Mouse (Mus musculus) hindbrain, embryonic 14.5 days (tissue): Measurements from ENCODE around the gene Spata22. TPM values are rescaled to one million over a fixed set of nuclear protein-coding genes. Genes with fewer than 3 reads are reported as not detected.
"Not testable (repeated sequence)": the region's sequence is repeated elsewhere in the genome, so short reads cannot be mapped to it uniquely, and the experiment has no call there.

ENCODE experiments used
- ATAC-seq: fragments of 200-750 bp; cut with Nextera tagmentation; 2 replicates; pipeline ENCODE4 v1.8.0; 2017; ENCODE audit warnings: moderate number of reproducible peaks, mild to moderate bottlenecking, moderate TSS enrichment, moderate library complexity; ENCODE audit not compliant: low FRiP score
- DNase-seq: peaks from one replicate; pipeline ENCODE4 v3.0.0-alpha.2; 2015; ENCODE audit warnings: low spot score
- H3K27ac ChIP-seq: fragments of 300-500 bp; sonication (generic); 2 replicates; pipeline ENCODE4 v1.5.1; 2014; ENCODE audit warnings: mild to moderate bottlenecking, moderate library complexity
- H3K27me3 ChIP-seq: fragments of 300-500 bp; sonication (generic); 2 replicates; pipeline ENCODE4 v1.6.1; 2014; ENCODE audit warnings: mild to moderate bottlenecking, low read length, mixed read lengths; ENCODE audit not compliant: control insufficient read depth, insufficient read depth
- H3K36me3 ChIP-seq: fragments of 300-500 bp; sonication (generic); replicated peaks from 2 replicates; pipeline ENCODE4 v1.6.1; 2014; ENCODE audit not compliant: control insufficient read depth, insufficient read depth
- H3K4me1 ChIP-seq: fragments of 300-500 bp; sonication (generic); replicated peaks from 2 replicates; pipeline ENCODE4 v1.6.1; 2014; ENCODE audit warnings: antibody characterized with exemption, low read length, mixed read lengths; ENCODE audit not compliant: control insufficient read depth, insufficient read depth
- H3K4me2 ChIP-seq: fragments of 300-500 bp; sonication (generic); replicated peaks from 2 replicates; pipeline ENCODE4 v1.6.1; 2014; ENCODE audit warnings: mild to moderate bottlenecking, moderate library complexity
- H3K4me3 ChIP-seq: fragments of 300-500 bp; sonication (generic); replicated peaks from 2 replicates; pipeline ENCODE4 v1.5.1; 2014; ENCODE audit warnings: mild to moderate bottlenecking, low read length
- H3K9ac ChIP-seq: fragments of 300-500 bp; sonication (generic); 2 replicates; pipeline ENCODE4 v1.6.1; 2014
- H3K9me3 ChIP-seq: fragments of 300-500 bp; sonication (generic); 2 replicates; pipeline ENCODE4 v1.6.1; 2016; ENCODE audit warnings: low read length; ENCODE audit not compliant: control insufficient read depth
- whole genome bisulfite sequencing: fragments of 180-500 bp; shearing (Covaris S2); extraction: QIAGEN DNeasy Blood & Tissue Kit; methylation state at CpG from one replicate; pipeline ENCODE4 v1.1.7; 2014; 5-methylcytosine and 5-hydroxymethylcytosine counted together
- polyA plus RNA-seq: library from polyadenylated mRNA; unstranded; fragments of >200 nt; fragmentation: Nextera tagmentation; extraction: Ambion mirVana; gene quantifications from 2 replicates; pipeline ENCODE4 v1.2.1, GENCODE M21; 2014

Spata22 gene
- polyA plus RNA-seq, 1 experiment from 2014 or later: not detected

- not testable (repeated sequence) for H3K4me3 ChIP-seq, H3K4me2 ChIP-seq, H3K9ac ChIP-seq, H3K27ac ChIP-seq, H3K9me3 ChIP-seq, H3K27me3 ChIP-seq, H3K4me1 ChIP-seq, ATAC-seq, H3K36me3 ChIP-seq, DNase-seq
- 95% methylated on average over 13 of the region's 13 CpGs for WGBS
These were observed 8.5 kb upstream of the Spata22 start for GRCm38 (mm10) chr11:73321064-73321463.

GRCm38 (mm10) chr11:73323906-73324830, 5.4 kb upstream of the Spata22 start:
- Histone ChIP-seq H3K9me3 (no peaks in the 10 kb centered on the region), H3K4me3 (no peak overlapping the region)

GRCm38 (mm10) chr11:73326485-73326886, 3.1 kb upstream of the Spata22 start:
- H3K4me3 ChIP-seq: no peak overlapping the region
- no peak for ATAC-seq
- H3K36me3 ChIP-seq: no peaks in the 10 kb centered on the region
- H3K4me2 ChIP-seq: no peak overlapping the region
- WGBS: 58% methylated on average over 12 of the region's 12 CpGs
- H3K4me1 ChIP-seq: no peaks in the 10 kb centered on the region
- no peak overlapping the region; the same call in 1 of the 2 replicates for H3K27ac ChIP-seq
- H3K9ac ChIP-seq: no peak overlapping the region
- 0 out of 2 replicates have a peak, but pooled peaks cover 3% of the 10 kb centered on the region for H3K9me3 ChIP-seq
- no peak for DNase-seq
- H3K27me3 ChIP-seq: no peaks in the 10 kb centered on the region

More at GRCm38 (mm10) chr11:73323906-73324830, 5.4 kb upstream of the Spata22 start:
- DNase-seq (no peak), ATAC-seq (no peak)
- 76% methylated on average over 9 of the region's 9 CpGs for WGBS
- no peak overlapping the region for H3K27ac ChIP-seq
- H3K4me2 ChIP-seq: no peak overlapping the region
- H3K36me3 ChIP-seq: no peaks in the 10 kb centered on the region
- H3K27me3 ChIP-seq: no peaks in the 10 kb centered on the region
- H3K4me1 ChIP-seq: no peaks in the 10 kb centered on the region
- no peak overlapping the region for H3K9ac ChIP-seq

- Histone ChIP-seq H3K4me2 (no peak overlapping the region), H3K27ac (no peak overlapping the region), H3K4me3 (no peak overlapping the region), H3K36me3 (no peaks in the 10 kb centered on the region), H3K9me3 (0 out of 2 replicates have a peak, but pooled peaks cover 3% of the 10 kb centered on the region), H3K27me3 (no peaks in the 10 kb centered on the region), H3K4me1 (no peaks in the 10 kb centered on the region), H3K9ac (no peak overlapping the region)
- DNase-seq (no peak), ATAC-seq (no peak)
- WGBS: 75% methylated on average over 4 of the region's 4 CpGs
These were observed 2.2 kb upstream of the Spata22 start for GRCm38 (mm10) chr11:73327361-73327760.

- Histone ChIP-seq H3K27me3 (no peaks in the 10 kb centered on the region), H3K4me1 (no peaks in the 10 kb centered on the region), H3K9me3 (0 out of 2 replicates have a peak, but pooled peaks cover 3% of the 10 kb centered on the region), H3K4me2 (no peak overlapping the region), H3K36me3 (no peaks in the 10 kb centered on the region), H3K9ac (no peak overlapping the region), H3K27ac (no peak overlapping the region), H3K4me3 (no peak overlapping the region)
- ATAC-seq: no peak
- DNase-seq: no peak
- WGBS: 62% methylated on average over 2 of the region's 2 CpGs
These were observed 3.8 kb downstream of the Spata22 start for GRCm38 (mm10) chr11:73333357-73333756.

- Histone ChIP-seq H3K36me3 (no peaks in the 10 kb centered on the region), H3K4me2 (no peak overlapping the region), H3K4me3 (no peak overlapping the region), H3K27me3 (no peaks in the 10 kb centered on the region), H3K9me3 (no peaks in the 10 kb centered on the region), H3K9ac (no peak overlapping the region), H3K27ac (no peak overlapping the region), H3K4me1 (no peaks in the 10 kb centered on the region)
- DNase-seq (no peak), ATAC-seq (no peak)
- 85% methylated on average over 4 of the region's 4 CpGs for WGBS
These were observed 7.4 kb downstream of the Spata22 start for GRCm38 (mm10) chr11:73336919-73337318.

- no peak for DNase-seq
- H3K4me3 ChIP-seq: no peak within 1 kb of the TSS
- 56% methylated on average over 3 of the region's 3 CpGs for WGBS
- H3K9ac ChIP-seq: no peak within 1 kb of the TSS
- H3K4me2 ChIP-seq: no peak within 1 kb of the TSS
- H3K36me3 ChIP-seq: no peaks in the 10 kb centered on the region
- H3K27ac ChIP-seq: no peak within 1 kb of the TSS
- ATAC-seq: no peak
- no peaks in the 10 kb centered on the region for H3K27me3 ChIP-seq
- no peaks in the 10 kb centered on the region for H3K4me1 ChIP-seq
- no peaks in the 10 kb centered on the region for H3K9me3 ChIP-seq
These were observed 20.9 kb downstream of the Spata22 start, which contains the start of gene Olfr20 for GRCm38 (mm10) chr11:73350483-73350882. TSS of gene Olfr20 (plus strand) at chr11:73350783.

GRCm38 (mm10) chr11:73370946-73371345, 41.4 kb downstream of the Spata22 start, which contains the start of gene Olfr376:
TSS of gene Olfr376 (plus strand) at chr11:73371246.
- no peak for DNase-seq
- no peaks in the 10 kb centered on the region for H3K36me3 ChIP-seq
- ATAC-seq: no peak
- no peak within 1 kb of the TSS for H3K4me2 ChIP-seq
- no peaks in the 10 kb centered on the region for H3K27me3 ChIP-seq
- H3K9me3 ChIP-seq: 0 out of 2 replicates have a peak, but pooled peaks cover 3% of the 10 kb centered on the region
- no peaks in the 10 kb centered on the region for H3K4me1 ChIP-seq
- H3K9ac ChIP-seq: no peak within 1 kb of the TSS
- no peak within 1 kb of the TSS for H3K27ac ChIP-seq
- WGBS: 94% methylated on average over 2 of the region's 2 CpGs
- H3K4me3 ChIP-seq: no peak within 1 kb of the TSS

GRCm38 (mm10) chr11:73395374-73395773, 65.8 kb downstream of the Spata22 start:
- H3K9me3 ChIP-seq: no peaks in the 10 kb centered on the region
- no peak overlapping the region for H3K27ac ChIP-seq
- 76% methylated on average over 4 of the region's 4 CpGs for WGBS
- ATAC-seq: no peak
- DNase-seq: no peak
- no peaks in the 10 kb centered on the region for H3K27me3 ChIP-seq
- H3K36me3 ChIP-seq: no peaks in the 10 kb centered on the region
- H3K4me1 ChIP-seq: no peaks in the 10 kb centered on the region
- H3K4me2 ChIP-seq: no peak overlapping the region
- H3K4me3 ChIP-seq: no peak overlapping the region
- H3K9ac ChIP-seq: no peak overlapping the region
